Mouse (Mus musculus) lung, adult 2 months (tissue): Measurements from ENCODE around the gene Dst. TPM values are rescaled to one million over a fixed set of nuclear protein-coding genes. Genes with fewer than 3 reads are reported as not detected.

ENCODE experiments used
- DNase-seq: peaks from one replicate; pipeline ENCODE4 v3.0.0; 2022
- H3K4me1 ChIP-seq: fragments of 200-500 bp; 2 replicates; pipeline ENCODE4 v1.6.1; 2011; ENCODE audit warnings: low read length; ENCODE audit not compliant: control insufficient read depth, insufficient read depth
- H3K4me3 ChIP-seq: fragments of 200-500 bp; replicated peaks from 2 replicates; pipeline ENCODE3; 2011; ENCODE audit warnings: low read depth, mild to moderate bottlenecking, control low read depth, low read length; ENCODE audit errors: extremely low read depth
- CTCF ChIP-seq: fragments of 200-500 bp; IDR thresholded peaks from 2 replicates; pipeline ENCODE4 v1.5.1; 2011; ENCODE audit warnings: mild to moderate bottlenecking, low read length, control low read depth; ENCODE audit not compliant: insufficient read depth
- POLR2A ChIP-seq: fragments of 200-500 bp; IDR thresholded peaks from 2 replicates; pipeline ENCODE4 v1.6.1; 2011; ENCODE audit warnings: low read depth, mild to moderate bottlenecking, control low read depth, low read length, borderline replicate concordance; ENCODE audit errors: extremely low read depth
- WGBS: fragments of 180-500 bp; shearing (Covaris S2); methylation state at CpG from one replicate; pipeline ENCODE4 v1.1.7; 2018; 5-methylcytosine and 5-hydroxymethylcytosine counted together
- polyA plus RNA-seq: library from polyadenylated mRNA; depleted of rRNA; stranded (reverse); fragments of >200 nt; gene quantifications from 2 replicates; pipeline ENCODE4 v1.2.3, GENCODE M21; 2012

Gene Dst
- polyA plus RNA-seq, 1 experiment, result 55.4 TPM

GRCm38 (mm10) chr1:34159898-34160297 is 251.9 kb downstream of the Dst start:
- Histone ChIP-seq H3K4me3 (no peak overlapping the region), H3K4me1 (no peaks in the 10 kb centered on the region)
- DNase-seq, result no peak
- 73% methylated on average over 7 of the region's 7 CpGs for WGBS
- TF ChIP-seq POLR2A, result no peak
- TF ChIP-seq CTCF, result no peak

GRCm38 (mm10) chr1:34164616-34165295 is 256.7 kb downstream of the Dst start:
- Histone ChIP-seq H3K4me1 (peaks cover 4% of the 10 kb centered on the region; the same call in 1 of the 2 replicates), H3K4me3 (no peak overlapping the region)
- WGBS, result 68% methylated on average over 14 of the region's 14 CpGs
- DNase-seq, result peak; percentile 85
- TF ChIP-seq POLR2A (no peak), CTCF (peak; percentile 91)

GRCm38 (mm10) chr1:34165926-34166325 is 257.9 kb downstream of the Dst start:
- WGBS, result 90% methylated on average over 4 of the region's 4 CpGs
- Histone ChIP-seq H3K4me1 (peaks cover 4% of the 10 kb centered on the region; the same call in 1 of the 2 replicates), H3K4me3 (no peak overlapping the region)
- no peak for TF ChIP-seq POLR2A
- TF ChIP-seq CTCF, result no peak
- DNase-seq, result no peak

- Histone ChIP-seq H3K4me3 (no peak overlapping the region), H3K4me1 (peaks cover 4% of the 10 kb centered on the region; the same call in 1 of the 2 replicates)
- TF ChIP-seq POLR2A, result no peak
- no peak for TF ChIP-seq CTCF
- 51% methylated on average over 19 of the region's 19 CpGs for WGBS
- no peak for DNase-seq
Observed at GRCm38 (mm10) chr1:34167151-34168057, 259.4 kb downstream of the Dst start.

GRCm38 (mm10) chr1:34169086-34169485 is 261.1 kb downstream of the Dst start:
- H3K4me1 ChIP-seq, result peaks cover 4% of the 10 kb centered on the region; the same call in 1 of the 2 replicates
- no peak overlapping the region for H3K4me3 ChIP-seq
- no peak for DNase-seq
- 94% methylated on average over 12 of the region's 12 CpGs for WGBS
- TF ChIP-seq CTCF, result no peak
- TF ChIP-seq POLR2A, result no peak

GRCm38 (mm10) chr1:34174517-34174916 is 266.5 kb downstream of the Dst start:
- TF ChIP-seq CTCF, result no peak
- TF ChIP-seq POLR2A, result no peak
- DNase-seq, result no peak
- no peak overlapping the region for H3K4me3 ChIP-seq
- WGBS, result 95% methylated on average over 15 of the region's 15 CpGs
- no peaks in the 10 kb centered on the region for H3K4me1 ChIP-seq

GRCm38 (mm10) chr1:34174961-34175360 is 266.9 kb downstream of the Dst start:
- H3K4me3 ChIP-seq, result no peak overlapping the region
- no peak for DNase-seq
- WGBS, result 74% methylated on average over 8 of the region's 8 CpGs
- no peaks in the 10 kb centered on the region for H3K4me1 ChIP-seq
- TF ChIP-seq CTCF, result no peak
- no peak for TF ChIP-seq POLR2A

GRCm38 (mm10) chr1:34178022-34178727 is 270.1 kb downstream of the Dst start:
- TF ChIP-seq POLR2A (no peak), CTCF (no peak)
- H3K4me3 ChIP-seq, result peak overlapping the region; percentile 31
- WGBS, result 84% methylated on average over 41 of the region's 41 CpGs
- DNase-seq, result no peak
- no peaks in the 10 kb centered on the region for H3K4me1 ChIP-seq

- no peak for DNase-seq
- no peaks in the 10 kb centered on the region for H3K4me1 ChIP-seq
- no peak overlapping the region for H3K4me3 ChIP-seq
- TF ChIP-seq CTCF (no peak), POLR2A (no peak)
- WGBS, result 91% methylated on average over 19 of the region's 19 CpGs
Observed at GRCm38 (mm10) chr1:34179756-34180155, 271.7 kb downstream of the Dst start.
